Mouse (Mus musculus) embryonic facial prominence, embryonic 15.5 days (tissue): Measurements from ENCODE around the gene Cenpb. TPM values are rescaled to one million over a fixed set of nuclear protein-coding genes. Genes with fewer than 3 reads are reported as not detected.

Source experiments
- ATAC-seq: fragments of 200-750 bp; cut with Nextera tagmentation; 2 replicates; pipeline ENCODE4 v1.8.0; 2017; ENCODE audit warnings: low read depth, moderate TSS enrichment; ENCODE audit not compliant: insufficient number of reproducible peaks, low FRiP score, low TSS enrichment
- H3K27ac ChIP-seq: fragments of 300-500 bp; sonication (generic); replicated peaks from 2 replicates; pipeline ENCODE4 v1.5.1; 2015; ENCODE audit warnings: mild to moderate bottlenecking, inconsistent platforms
- H3K27me3 ChIP-seq: fragments of 300-500 bp; sonication (generic); 2 replicates; pipeline ENCODE4 v1.6.1; 2015; ENCODE audit warnings: inconsistent platforms
- H3K36me3 ChIP-seq: fragments of 300-500 bp; sonication (generic); 2 replicates; pipeline ENCODE4 v1.6.1; 2015; ENCODE audit warnings: mild to moderate bottlenecking, inconsistent platforms
- H3K4me1 ChIP-seq: fragments of 300-500 bp; sonication (generic); 2 replicates; pipeline ENCODE4 v1.6.1; 2015; ENCODE audit warnings: inconsistent platforms
- H3K4me2 ChIP-seq: fragments of 300-500 bp; sonication (generic); replicated peaks from 2 replicates; pipeline ENCODE4 v1.6.1; 2015; ENCODE audit warnings: mild to moderate bottlenecking, inconsistent platforms
- H3K4me3 ChIP-seq: fragments of 300-500 bp; sonication (generic); replicated peaks from 2 replicates; pipeline ENCODE4 v1.5.1; 2015; ENCODE audit warnings: mild to moderate bottlenecking, inconsistent platforms
- H3K9ac ChIP-seq: fragments of 300-500 bp; sonication (generic); 2 replicates; pipeline ENCODE4 v1.6.1; 2015; ENCODE audit warnings: inconsistent platforms
- H3K9me3 ChIP-seq: fragments of 300-500 bp; sonication (generic); replicated peaks from 2 replicates; pipeline ENCODE4 v1.6.1; 2016; ENCODE audit warnings: inconsistent platforms
- WGBS: fragments of 180-500 bp; shearing (Covaris S2); methylation state at CpG from one replicate; pipeline ENCODE4 v1.1.7; 2015; 5-methylcytosine and 5-hydroxymethylcytosine counted together
- polyA plus RNA-seq: library from polyadenylated mRNA; unstranded; fragments of >200 nt; fragmentation: Nextera tagmentation; extraction: Ambion mirVana; gene quantifications from 2 replicates; pipeline ENCODE4 v1.2.1, GENCODE M21; 2015

The Cenpb gene
- polyA plus RNA-seq, 1 experiment from 2014 or later: 13.3 TPM

- WGBS: 48% methylated on average over 5 of the region's 5 CpGs
- peaks cover 20% of the 10 kb centered on the region for H3K27me3 ChIP-seq
- H3K4me3 ChIP-seq: 0 out of 2 replicates have a peak overlapping the region, but pooled peaks have one; percentile 80
- peaks cover 57% of the 10 kb centered on the region for H3K4me1 ChIP-seq
- peak overlapping the region; percentile 89 for H3K4me2 ChIP-seq
- no peak for ATAC-seq
- peak overlapping the region; percentile 60 for H3K27ac ChIP-seq
- H3K36me3 ChIP-seq: peaks cover 14% of the 10 kb centered on the region; the same call in 1 of the 2 replicates
- no peak overlapping the region for H3K9ac ChIP-seq
- no peaks in the 10 kb centered on the region for H3K9me3 ChIP-seq
These were observed 3.4 kb downstream of the Cenpb start for GRCm38 (mm10) chr2:131176491-131176890.

GRCm38 (mm10) chr2:131175945-131176309, 3.9 kb downstream of the Cenpb start:
- no peak for ATAC-seq
- 81% methylated on average over 1 of the region's 1 CpGs for WGBS
- Histone ChIP-seq H3K9ac (no peak overlapping the region), H3K4me2 (no peak overlapping the region), H3K36me3 (peaks cover 14% of the 10 kb centered on the region; the same call in 1 of the 2 replicates), H3K9me3 (no peaks in the 10 kb centered on the region), H3K4me3 (no peak overlapping the region), H3K27me3 (peaks cover 25% of the 10 kb centered on the region), H3K4me1 (peaks cover 63% of the 10 kb centered on the region), H3K27ac (peak overlapping the region; percentile 60; the same call in 1 of the 2 replicates)

- no peak overlapping the region for H3K9ac ChIP-seq
- H3K4me1 ChIP-seq: peaks cover 64% of the 10 kb centered on the region
- 80% methylated on average over 3 of the region's 3 CpGs for WGBS
- peak overlapping the region; percentile 60; the same call in 1 of the 2 replicates for H3K27ac ChIP-seq
- no peak overlapping the region for H3K4me3 ChIP-seq
- peaks cover 26% of the 10 kb centered on the region for H3K27me3 ChIP-seq
- H3K4me2 ChIP-seq: no peak overlapping the region
- no peak for ATAC-seq
- H3K36me3 ChIP-seq: peaks cover 14% of the 10 kb centered on the region; the same call in 1 of the 2 replicates
- H3K9me3 ChIP-seq: no peaks in the 10 kb centered on the region
These were observed 4.5 kb downstream of the Cenpb start for GRCm38 (mm10) chr2:131175286-131175944.

- Histone ChIP-seq H3K27me3 (peaks cover 26% of the 10 kb centered on the region), H3K9ac (no peak overlapping the region), H3K9me3 (no peaks in the 10 kb centered on the region), H3K27ac (no peak overlapping the region), H3K4me3 (peak overlapping the region; percentile 42), H3K36me3 (peaks cover 14% of the 10 kb centered on the region; the same call in 1 of the 2 replicates), H3K4me1 (peaks cover 66% of the 10 kb centered on the region), H3K4me2 (peak overlapping the region; percentile 78)
- WGBS: 6% methylated on average over 11 of the region's 11 CpGs
- no peak for ATAC-seq
These were observed 5.2 kb downstream of the Cenpb start for GRCm38 (mm10) chr2:131174700-131175099.

- WGBS: 52% methylated on average over 9 of the region's 9 CpGs
- peaks cover 11% of the 10 kb centered on the region; the same call in 1 of the 2 replicates for H3K36me3 ChIP-seq
- H3K27me3 ChIP-seq: peaks cover 26% of the 10 kb centered on the region
- H3K4me1 ChIP-seq: peaks cover 52% of the 10 kb centered on the region
- no peak for ATAC-seq
- no peak overlapping the region for H3K4me2 ChIP-seq
- H3K9me3 ChIP-seq: no peaks in the 10 kb centered on the region
- H3K9ac ChIP-seq: no peak overlapping the region; the same call in 1 of the 2 replicates
- H3K27ac ChIP-seq: no peak overlapping the region; the same call in 1 of the 2 replicates
- no peak overlapping the region for H3K4me3 ChIP-seq
These were observed 7.5 kb downstream of the Cenpb start for GRCm38 (mm10) chr2:131172322-131172721.

GRCm38 (mm10) chr2:131171401-131172104, 8.3 kb downstream of the Cenpb start:
- Histone ChIP-seq H3K27me3 (peaks cover 26% of the 10 kb centered on the region), H3K9me3 (no peaks in the 10 kb centered on the region), H3K4me2 (peak overlapping the region; percentile 56), H3K9ac (no peak overlapping the region), H3K4me3 (peak overlapping the region; percentile 34), H3K4me1 (peaks cover 44% of the 10 kb centered on the region), H3K36me3 (peaks cover 4% of the 10 kb centered on the region; the same call in 1 of the 2 replicates), H3K27ac (no peak overlapping the region)
- WGBS: 7% methylated on average over 43 of the region's 43 CpGs
- ATAC-seq: 0 out of 2 replicates have a peak, but pooled peaks have one; percentile 36

- no peak for ATAC-seq
- Histone ChIP-seq H3K4me1 (peaks cover 38% of the 10 kb centered on the region), H3K9me3 (no peaks in the 10 kb centered on the region), H3K27ac (no peak overlapping the region), H3K4me2 (peak overlapping the region; percentile 56), H3K27me3 (peaks cover 26% of the 10 kb centered on the region), H3K9ac (no peak overlapping the region), H3K4me3 (peak overlapping the region; percentile 34), H3K36me3 (no peaks in the 10 kb centered on the region)
- WGBS: 25% methylated on average over 9 of the region's 9 CpGs
These were observed 8.9 kb downstream of the Cenpb start for GRCm38 (mm10) chr2:131170936-131171335.

- Histone ChIP-seq H3K36me3 (no peaks in the 10 kb centered on the region), H3K4me1 (peaks cover 26% of the 10 kb centered on the region), H3K9ac (no peak overlapping the region), H3K27me3 (peaks cover 26% of the 10 kb centered on the region), H3K9me3 (no peaks in the 10 kb centered on the region), H3K27ac (no peak overlapping the region), H3K4me3 (no peak overlapping the region), H3K4me2 (no peak overlapping the region)
- no peak for ATAC-seq
- 55% methylated on average over 1 of the region's 1 CpGs for WGBS
These were observed 11.0 kb downstream of the Cenpb start for GRCm38 (mm10) chr2:131168914-131169313.

- Histone ChIP-seq H3K4me1 (peaks cover 28% of the 10 kb centered on the region), H3K4me3 (no peak overlapping the region), H3K9me3 (no peaks in the 10 kb centered on the region), H3K36me3 (no peaks in the 10 kb centered on the region), H3K9ac (no peak overlapping the region), H3K27me3 (peaks cover 22% of the 10 kb centered on the region), H3K27ac (no peak overlapping the region), H3K4me2 (no peak overlapping the region)
- 81% methylated on average over 6 of the region's 6 CpGs for WGBS
- no peak for ATAC-seq
These were observed 11.9 kb downstream of the Cenpb start for GRCm38 (mm10) chr2:131167984-131168383.

GRCm38 (mm10) chr2:131166172-131166571, 13.7 kb downstream of the Cenpb start:
- H3K27ac ChIP-seq: no peak overlapping the region
- H3K4me3 ChIP-seq: no peak overlapping the region
- WGBS: 83% methylated on average over 2 of the region's 2 CpGs
- H3K4me2 ChIP-seq: no peak overlapping the region
- no peaks in the 10 kb centered on the region for H3K9me3 ChIP-seq
- no peak for ATAC-seq
- no peak overlapping the region for H3K9ac ChIP-seq
- no peaks in the 10 kb centered on the region for H3K36me3 ChIP-seq
- peaks cover 20% of the 10 kb centered on the region for H3K4me1 ChIP-seq
- H3K27me3 ChIP-seq: peaks cover 4% of the 10 kb centered on the region; the same call in 1 of the 2 replicates

GRCm38 (mm10) chr2:131163924-131164323, 15.9 kb downstream of the Cenpb start:
- H3K4me2 ChIP-seq: no peak overlapping the region
- no peaks in the 10 kb centered on the region for H3K27me3 ChIP-seq
- 59% methylated on average over 7 of the region's 7 CpGs for WGBS
- peak overlapping the region; percentile 58 for H3K27ac ChIP-seq
- H3K4me1 ChIP-seq: peaks cover 16% of the 10 kb centered on the region
- no peak overlapping the region for H3K4me3 ChIP-seq
- no peak overlapping the region for H3K9ac ChIP-seq
- no peaks in the 10 kb centered on the region for H3K36me3 ChIP-seq
- ATAC-seq: no peak
- no peaks in the 10 kb centered on the region for H3K9me3 ChIP-seq
